Mouse (Mus musculus) 3134 (cell line): Measurements from ENCODE around the gene Scgb1c1.
A peak's percentile ranks its signal among the peaks of the same experiment; 100 is the strongest.

Experiments
- DNase-seq: peaks from one replicate; pipeline ENCODE4 v3.0.0-alpha.2; 2011; ENCODE audit warnings: low spot score; ENCODE audit not compliant: insufficient read length; ENCODE audit errors: extremely low read depth

Scgb1c1 gene

DNA sequence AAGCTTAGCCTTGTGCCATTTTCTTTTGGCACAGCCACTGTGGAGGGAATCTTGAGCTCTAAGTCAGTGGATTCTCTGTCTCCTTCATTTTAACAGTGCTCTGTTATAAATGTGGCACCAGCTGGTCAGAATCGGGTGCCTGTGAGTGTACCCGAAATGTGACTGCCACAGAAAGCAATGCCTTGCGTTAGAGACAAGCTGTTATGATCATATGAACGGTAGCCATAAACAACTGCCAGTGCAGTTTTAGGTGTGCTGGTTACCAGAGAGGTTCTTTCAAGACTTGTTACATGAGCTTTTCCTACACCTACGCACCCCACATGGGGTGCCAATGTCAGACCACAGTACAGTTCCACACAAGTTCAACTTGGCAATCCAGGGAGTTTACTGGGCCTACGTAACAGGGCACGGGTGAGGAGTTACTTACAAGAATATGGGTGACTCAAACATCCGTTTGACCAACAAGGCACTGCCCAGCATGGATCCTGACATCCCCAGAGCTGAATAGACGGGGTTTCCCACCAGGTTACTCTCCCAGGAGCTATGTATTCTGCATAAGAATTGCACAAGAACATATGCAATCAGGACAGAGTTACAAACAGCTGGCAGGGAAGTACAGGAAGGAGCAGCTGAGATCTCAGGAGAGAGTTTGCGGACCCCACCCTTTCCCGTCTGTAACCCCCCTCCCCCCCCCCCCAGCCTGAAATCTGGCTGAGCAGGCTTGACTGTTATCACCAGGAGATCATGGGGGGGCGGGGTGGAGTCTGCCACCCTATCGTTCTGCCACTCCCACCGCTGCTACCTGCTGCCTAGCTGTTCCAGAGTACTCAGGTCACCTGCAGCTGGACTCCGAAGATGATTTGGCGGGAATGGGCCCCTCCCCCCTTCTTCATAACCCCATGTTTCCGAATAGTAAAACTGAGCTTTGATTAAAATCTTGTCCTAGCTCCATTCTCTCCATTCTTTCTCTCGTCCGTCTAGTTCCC is 4.3 kb upstream of the Scgb1c1 start:
- DNase-seq: no peak

DNA sequence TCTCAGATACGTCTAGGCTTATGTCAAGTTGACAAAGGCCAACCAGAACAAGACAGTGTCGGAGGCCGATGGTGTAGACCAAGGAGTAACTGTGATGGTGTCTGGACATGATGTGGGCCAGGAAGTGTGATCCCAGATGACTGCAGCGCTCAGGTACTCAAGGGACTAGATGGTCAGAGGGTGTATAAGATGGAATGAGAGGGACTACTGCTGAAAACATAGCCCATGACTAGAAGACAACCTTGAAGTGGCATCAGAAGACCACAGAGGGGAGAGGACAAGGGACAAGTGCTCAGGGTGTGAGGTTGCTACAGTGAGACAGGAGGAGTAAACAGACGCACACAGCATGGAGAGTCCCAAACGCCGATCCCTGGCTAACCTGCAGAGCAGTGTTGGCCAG is 1.5 kb upstream of the Scgb1c1 start:
- DNase-seq: no peak

DNA sequence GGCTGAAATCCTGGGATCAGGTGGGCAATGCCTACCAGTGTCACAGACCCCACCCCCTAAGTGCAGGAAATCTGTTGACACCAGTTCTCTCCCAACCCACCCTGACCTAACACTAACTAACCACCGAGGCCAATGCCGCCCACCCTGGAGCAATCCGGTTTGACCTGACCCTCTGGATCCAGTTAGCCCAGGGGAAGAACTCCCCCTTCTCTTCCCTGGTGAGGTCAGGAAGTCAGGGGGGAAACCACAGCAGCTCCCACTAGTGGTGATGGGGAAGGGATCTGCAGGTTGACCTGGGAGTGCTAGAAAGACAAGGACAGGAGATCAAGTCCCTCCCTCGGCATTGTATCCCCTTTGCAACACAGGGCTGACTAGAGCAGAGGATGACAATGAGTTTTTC is 336 bp downstream of the Scgb1c1 start:
- no peak for DNase-seq

DNA sequence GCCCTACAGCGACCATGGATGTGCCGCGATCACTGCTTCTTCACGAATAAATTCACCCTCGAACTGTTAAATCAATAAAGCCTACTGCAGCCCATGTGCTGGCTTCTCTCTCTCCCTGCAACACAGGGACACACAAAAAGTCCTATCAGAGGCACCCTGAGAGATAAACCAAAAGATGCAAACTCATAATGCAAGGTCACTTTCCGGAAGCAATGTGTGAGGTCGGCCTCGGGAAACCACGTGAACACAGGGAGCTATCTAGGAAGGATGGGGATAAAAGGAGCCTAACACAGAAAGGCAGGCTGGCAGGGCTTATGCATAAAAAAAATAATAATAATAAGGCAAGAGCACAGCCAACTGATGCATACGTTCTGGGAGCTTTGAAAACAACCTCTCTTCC is 1.3 kb downstream of the Scgb1c1 start:
- no peak for DNase-seq

DNA sequence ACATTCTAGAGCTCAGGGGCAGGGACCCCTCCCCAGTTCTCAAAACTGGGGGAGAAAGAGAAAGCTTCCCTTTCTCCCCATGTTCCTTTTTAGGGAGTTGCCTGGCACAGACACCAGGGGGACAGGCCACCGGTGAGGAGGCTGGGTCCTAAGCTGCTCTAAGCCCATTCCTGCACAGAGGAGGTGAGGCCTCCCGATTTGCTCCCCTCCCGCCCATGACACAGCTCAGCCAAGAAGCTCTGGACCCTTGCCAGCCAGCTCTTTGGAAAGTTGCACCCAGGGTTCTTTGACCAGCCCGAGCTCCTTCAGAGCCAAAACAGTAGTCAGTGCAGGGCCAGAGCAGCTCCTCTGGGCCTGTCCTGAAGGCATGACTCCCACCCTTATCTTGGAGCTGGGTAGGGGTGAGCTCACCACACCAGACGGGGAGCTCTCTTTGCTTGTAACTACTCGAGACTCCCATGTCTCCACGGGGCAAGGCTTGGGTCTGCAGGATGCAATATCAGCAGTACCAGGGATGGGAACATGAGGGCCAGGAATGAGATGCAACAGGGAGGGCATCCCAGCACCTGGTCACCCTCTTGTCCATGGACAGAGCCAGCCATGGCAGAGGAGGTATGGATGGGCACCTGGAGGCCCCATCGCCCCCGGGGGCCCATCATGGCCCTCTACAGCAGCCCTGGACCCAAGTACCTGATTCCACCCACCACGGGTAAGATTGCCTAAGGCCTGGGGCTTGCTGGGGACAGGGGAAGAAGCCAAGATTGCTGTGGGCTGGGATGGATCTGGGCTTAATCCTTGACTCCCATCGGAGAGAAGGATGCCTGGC is 2.6 kb downstream of the Scgb1c1 start, which contains the start of gene Odf3:
Odf3 (plus strand) TSS at position 51 of the 826 bp plus-strand sequence.
- no peak for DNase-seq

DNA sequence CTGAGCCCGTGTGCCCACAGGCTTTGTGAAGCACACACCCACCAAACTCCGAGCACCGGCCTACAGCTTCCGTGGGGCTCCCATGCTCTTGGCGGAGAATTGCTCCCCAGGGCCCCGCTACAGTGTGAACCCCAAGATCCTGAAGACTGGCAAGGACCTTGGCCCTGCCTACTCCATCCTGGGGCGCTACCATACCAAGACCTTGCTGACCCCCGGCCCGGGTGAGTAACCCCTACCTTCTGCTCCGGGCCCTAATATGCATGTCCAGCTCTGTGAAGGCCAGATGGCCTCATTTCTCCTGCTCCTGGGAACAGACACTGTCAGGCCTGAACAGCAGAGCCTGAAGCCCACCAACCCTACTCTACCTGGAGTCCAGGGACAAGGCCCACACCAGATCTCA is 3.2 kb downstream of the Scgb1c1 start:
- no peak for DNase-seq

DNA sequence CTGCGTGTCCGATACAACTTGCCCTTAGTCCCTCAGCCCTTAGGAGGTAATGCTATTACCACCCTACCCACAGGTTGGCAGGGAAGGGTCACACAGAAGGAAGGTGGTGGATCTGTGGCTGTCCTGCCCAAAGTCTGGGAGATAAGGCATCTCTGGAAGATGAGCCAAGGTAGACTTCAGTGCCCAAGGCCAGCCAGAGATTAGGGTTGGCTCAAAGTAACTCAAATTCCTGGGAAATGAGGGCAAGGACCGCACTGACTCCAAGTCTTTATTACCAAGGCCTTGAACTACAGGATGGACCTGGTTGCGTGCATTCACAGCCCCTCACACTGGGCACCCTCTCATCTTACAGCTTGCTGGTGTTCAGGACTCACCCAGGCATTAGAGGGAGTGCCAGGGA is 6.6 kb downstream of the Scgb1c1 start:
- no peak for DNase-seq

DNA sequence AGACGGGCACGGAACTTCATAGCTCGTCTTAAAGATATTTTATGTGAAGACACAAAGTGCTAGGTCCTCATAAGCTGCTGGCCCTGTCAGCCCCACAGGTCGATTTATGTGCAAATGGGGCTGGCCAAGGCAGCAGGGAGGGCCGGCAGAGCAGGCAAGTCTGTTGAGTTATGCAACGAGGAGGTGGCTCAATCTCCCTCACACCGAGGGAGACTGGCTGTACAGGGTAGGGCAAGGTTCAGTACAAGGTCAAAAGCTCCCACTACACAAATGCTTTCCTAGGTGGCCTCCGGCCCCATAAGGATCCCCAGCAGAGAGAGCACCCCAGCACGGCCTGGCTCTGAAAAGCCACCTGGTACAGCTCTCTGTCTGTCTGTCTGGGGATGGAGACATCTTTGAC is 8.0 kb downstream of the Scgb1c1 start:
- no peak for DNase-seq

DNA sequence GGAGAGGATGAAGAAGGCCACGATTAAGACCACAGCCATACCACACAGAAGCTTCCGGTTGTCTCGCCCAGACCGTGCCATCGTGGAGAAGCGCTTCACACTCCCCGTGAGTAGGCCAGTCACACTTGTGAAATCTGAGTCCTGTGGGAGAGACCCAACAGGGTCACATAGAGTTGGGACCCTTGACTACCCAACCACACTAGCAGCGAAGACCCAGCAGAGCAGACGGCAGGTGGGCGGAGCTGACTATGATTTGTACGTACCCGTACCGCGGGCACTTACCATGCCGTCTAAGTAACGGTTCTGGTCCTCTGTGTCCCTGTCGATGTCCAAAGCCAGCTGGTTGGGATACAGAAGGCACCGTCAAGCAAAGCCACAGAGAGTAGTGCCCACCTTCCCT is 9.1 kb downstream of the Scgb1c1 start:
- DNase-seq: no peak

DNA sequence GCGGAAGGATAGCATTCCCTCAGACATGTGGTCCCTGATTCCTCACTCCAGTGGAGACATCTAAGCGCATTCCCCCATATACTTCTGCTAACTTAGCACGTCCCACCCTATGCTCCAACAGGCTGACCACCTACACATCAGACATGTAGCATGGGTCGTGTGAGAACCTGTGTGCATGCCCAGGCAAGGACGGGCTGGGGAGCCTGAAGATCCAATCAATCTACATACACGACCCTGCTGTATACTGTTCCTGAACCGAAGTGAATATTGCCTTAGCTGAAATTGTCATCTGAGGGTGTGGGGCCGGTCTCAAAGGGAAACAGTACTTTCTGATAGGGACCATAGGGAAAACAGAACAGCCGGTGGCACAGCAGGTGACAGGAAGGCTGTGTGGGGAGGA is 9.8 kb downstream of the Scgb1c1 start:
- DNase-seq: no peak

DNA sequence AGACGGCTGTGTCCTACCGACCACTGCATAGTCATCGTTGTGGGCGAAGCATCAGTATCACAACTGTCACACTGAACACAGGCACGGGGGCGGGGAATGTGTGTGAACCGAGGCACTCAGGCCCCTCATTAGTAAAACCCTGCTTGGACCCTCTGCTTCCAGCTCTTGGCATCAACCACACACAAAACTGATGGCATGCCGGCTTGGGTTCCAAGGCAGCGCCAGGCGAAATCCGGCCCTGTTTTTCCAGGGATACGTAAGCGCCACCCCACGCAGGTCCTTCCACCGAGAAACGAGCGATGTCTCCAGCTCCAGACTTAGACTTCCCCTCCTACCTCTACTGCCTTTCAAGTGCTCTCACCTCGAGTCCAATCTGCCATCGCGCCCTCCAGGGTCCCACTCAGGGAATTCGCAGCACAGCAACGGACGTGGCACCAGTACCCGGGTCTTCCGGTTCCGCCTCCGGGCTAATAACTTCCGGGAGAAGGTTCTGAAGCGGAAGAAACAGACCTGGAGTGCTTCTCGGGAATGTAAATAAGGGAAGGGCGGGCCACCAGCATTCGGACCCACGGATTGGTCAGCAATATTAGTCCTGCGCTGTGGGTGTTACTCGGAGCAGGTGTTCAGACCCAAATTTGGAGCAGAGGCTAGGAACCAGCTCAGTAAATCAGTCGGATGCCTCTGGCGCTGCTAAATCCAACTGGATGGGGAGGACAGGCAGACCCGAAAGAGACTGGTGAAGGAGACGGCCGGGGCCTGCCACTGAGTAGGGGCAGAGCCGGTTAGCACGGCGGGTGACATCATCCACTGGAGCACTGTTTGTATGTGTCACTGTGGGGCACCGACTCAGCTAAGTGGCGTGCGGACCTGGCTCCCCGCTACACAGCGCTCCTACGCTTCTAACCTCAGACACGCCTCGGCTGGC is 10.8 kb downstream of the Scgb1c1 start, which contains the start of gene Gm45785:
Gm45785 (minus strand) TSS at position 472 of the 925 bp plus-strand sequence.
- DNase-seq: peak; percentile 85

DNA sequence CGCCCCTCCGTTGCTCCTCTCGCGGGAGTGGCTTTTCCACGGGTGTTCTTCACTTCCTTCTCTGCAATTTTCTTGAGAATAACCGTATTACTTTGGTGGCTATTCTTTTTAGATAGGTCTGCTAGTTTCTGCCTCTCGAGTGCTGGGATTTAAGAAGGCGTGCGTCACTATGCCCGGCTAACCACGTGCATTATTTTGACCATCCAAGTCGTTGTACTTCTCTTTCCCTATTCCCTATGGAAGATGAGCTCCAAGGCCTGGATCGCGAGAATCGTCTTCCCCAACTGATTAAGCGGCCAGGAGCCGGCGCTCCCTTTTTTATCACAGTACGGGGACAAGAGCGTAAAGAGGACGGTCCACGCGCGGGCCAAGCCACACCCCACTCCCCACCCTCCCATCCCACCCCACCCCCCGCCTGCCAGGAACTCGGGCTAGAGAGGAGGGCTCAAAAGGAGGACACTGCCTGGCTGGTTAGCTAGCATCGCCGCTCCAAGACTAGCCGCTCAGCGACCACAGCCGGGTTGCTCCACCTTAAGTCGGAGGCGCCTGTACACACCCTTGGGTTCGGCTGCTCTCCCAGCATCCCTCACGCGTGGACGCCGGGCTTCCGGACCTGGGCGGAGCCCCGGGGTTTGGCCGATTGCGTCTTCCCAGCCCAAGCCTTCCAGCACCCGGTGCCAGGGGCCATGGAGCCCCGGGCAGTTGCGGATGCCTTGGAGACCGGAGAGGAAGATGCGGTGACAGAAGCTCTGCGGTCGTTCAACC is 11.6 kb downstream of the Scgb1c1 start, which contains the start of gene Ric8a:
Ric8a (plus strand) TSS at position 173 of the 765 bp plus-strand sequence.
- peak; percentile 91 for DNase-seq

DNA sequence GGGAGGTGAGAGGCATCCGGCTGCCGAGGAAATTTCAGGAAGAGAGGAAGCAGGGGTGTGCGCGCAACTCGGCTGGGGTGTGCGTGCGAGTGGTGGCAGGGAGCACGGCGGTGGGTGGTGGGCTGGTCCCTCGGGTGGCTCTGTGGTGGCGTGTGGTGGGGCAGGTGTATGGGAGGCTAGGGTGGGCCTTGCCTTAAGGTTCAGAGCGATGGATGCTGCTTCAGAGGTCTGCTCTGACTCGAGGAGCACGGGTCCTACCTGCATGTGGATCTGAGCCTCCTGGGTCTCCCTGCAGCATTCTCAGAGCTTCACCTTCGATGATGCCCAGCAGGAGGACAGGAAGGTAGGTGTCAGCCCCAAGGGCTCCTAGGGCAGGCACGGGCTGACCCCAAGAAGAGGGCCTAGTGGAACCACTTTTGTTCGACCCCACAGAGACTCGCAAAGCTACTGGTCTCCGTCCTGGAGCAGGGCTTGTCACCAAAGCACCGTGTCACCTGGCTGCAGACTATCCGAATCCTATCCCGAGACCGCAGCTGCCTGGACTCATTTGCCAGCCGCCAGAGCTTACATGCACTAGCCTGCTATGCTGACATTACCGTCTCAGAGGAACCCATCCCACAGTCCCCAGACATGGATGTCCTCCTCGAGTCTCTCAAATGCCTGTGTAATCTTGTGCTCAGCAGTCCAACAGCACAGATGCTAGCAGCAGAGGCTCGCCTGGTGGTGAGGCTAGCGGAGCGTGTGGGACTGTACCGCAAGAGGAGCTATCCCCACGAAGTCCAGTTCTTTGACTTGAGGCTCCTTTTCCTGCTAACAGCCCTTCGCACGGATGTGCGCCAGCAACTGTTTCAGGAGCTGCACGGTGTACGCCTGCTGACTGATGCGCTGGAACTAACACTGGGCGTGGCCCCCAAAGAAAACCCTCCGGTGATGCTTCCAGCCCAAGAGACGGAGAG is 12.5 kb downstream of the Scgb1c1 start, which contains the start of gene Bet1l:
Bet1l (minus strand) TSS at position 28 of the 956 bp plus-strand sequence.
- no peak for DNase-seq

DNA sequence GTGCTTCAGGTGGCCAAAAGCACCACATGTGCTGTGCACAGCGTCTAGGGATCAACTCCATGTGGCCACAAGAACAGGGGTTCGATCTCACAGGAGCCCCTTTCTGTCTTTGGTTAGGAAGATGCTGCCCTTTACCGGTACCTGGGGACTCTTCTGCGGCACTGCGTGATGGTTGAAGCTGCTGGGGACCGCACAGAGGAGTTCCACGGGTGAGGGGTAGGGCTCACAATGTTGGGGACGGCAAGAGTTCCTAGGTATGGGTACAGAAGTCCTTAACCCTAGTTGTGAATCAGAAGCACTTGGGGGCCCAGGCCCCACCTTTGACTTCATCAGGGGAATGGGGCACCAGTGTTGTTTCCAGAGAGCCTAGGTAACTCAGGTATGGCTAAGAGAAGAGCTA is 13.4 kb downstream of the Scgb1c1 start:
- no peak for DNase-seq

DNA sequence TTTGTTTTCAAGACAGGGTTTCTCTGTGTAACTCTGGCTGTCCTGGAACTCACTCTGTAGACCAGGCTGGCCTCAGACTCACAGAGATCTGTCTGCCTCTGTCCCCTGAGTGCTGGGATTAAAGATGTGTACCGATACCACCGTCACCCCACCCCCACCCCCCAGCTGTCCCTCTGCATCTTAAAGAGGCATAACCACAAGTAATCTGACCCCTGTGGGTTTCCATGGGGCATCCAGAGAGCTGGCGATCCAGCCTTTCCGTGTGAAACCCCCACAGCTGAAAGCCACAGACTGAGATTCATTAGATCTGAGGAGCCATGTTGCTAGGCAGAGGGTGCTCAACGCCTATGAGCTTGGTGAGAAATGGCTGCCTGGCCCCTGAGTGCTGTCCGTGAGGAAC is 14.7 kb downstream of the Scgb1c1 start:
- DNase-seq: no peak

DNA sequence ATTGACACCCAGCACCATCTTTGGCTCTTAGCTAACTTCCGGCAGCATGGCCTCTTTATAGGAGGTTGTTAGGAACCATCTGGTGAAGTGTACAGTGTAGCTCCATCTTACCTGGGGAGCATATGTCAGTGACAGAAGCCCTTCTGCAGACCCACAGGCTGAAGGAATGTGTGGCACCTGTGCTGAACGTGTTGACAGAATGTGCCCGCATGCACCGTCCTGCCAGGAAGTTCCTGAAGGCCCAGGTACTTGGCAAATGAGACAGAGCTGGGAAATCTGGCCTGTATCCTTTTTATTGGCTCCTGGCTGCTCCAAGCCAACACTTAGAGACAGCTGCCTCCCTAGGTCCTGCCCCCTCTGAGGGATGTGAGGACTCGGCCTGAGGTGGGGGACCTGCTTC is 15.4 kb downstream of the Scgb1c1 start:
- DNase-seq: no peak

DNA sequence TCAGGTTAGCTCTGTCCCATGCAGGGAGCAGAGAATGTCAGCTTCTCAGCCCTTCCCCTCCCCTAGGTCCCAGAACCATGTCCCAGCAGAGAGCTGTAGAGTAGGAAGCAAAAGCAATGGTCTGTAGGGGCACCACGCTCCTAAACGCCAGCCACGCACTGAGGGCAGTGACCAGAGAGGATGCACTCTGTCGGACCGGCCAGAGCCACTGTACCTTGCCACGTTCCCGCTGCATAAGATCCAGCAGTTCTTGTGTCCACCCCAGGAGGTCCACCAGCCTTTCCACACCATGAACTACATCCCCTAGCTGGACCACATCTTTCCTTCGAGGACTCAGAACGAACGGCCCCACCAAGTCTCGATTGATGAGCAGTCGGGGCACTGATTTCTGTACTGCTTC is 19.4 kb downstream of the Scgb1c1 start:
- DNase-seq: no peak

DNA sequence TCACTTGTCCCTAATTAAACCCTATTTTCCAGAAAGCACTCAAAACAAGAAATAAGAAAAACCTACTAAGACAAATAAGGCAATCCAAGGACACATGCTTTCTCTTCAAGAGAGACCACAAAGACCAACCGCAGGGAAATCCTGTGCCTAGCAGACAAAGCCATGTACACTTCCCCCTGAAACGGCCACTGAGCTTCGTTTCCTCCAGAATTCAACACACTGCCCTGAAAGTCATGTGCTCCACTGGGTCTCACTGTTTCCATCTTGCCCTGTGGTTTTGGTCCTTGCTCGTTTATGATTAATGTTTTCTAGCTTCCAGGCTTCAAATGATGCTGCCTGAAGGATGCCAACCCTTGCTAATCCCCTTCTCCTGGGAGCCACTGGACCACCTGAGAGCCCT is 28.9 kb downstream of the Scgb1c1 start:
- DNase-seq: no peak
